Mouse (Mus musculus) heart, embryonic 16.5 days (tissue): ENCODE data around the gene Taf3. TPM values are rescaled to one million over a fixed set of nuclear protein-coding genes. Genes with fewer than 3 reads are reported as not detected.

Source experiments
- ATAC-seq: fragments of 200-750 bp; cut with Nextera tagmentation; replicated peaks from 2 replicates; pipeline ENCODE4 v1.8.0; 2017; ENCODE audit warnings: moderate number of reproducible peaks; ENCODE audit not compliant: insufficient read depth, low FRiP score; ENCODE audit errors: extremely low read depth
- H3K27ac ChIP-seq: fragments of 300-500 bp; sonication (generic); 2 replicates; pipeline ENCODE4 v1.5.1; 2014; ENCODE audit warnings: mild to moderate bottlenecking, low read length, control low read depth, moderate library complexity
- H3K27me3 ChIP-seq: fragments of 300-500 bp; sonication (generic); 2 replicates; pipeline ENCODE4 v1.6.1; 2014; ENCODE audit warnings: low read length, mixed read lengths; ENCODE audit not compliant: control insufficient read depth, insufficient read depth
- H3K36me3 ChIP-seq: fragments of 300-500 bp; sonication (generic); 2 replicates; pipeline ENCODE4 v1.6.1; 2014; ENCODE audit not compliant: control insufficient read depth, insufficient read depth
- H3K4me1 ChIP-seq: fragments of 300-500 bp; sonication (generic); 2 replicates; pipeline ENCODE4 v1.6.1; 2014; ENCODE audit warnings: low read length, mixed read lengths; ENCODE audit not compliant: control insufficient read depth, insufficient read depth
- H3K4me2 ChIP-seq: fragments of 300-500 bp; sonication (generic); 2 replicates; pipeline ENCODE4 v1.6.1; 2014; ENCODE audit warnings: low read depth, mild to moderate bottlenecking, control low read depth, low read length
- H3K4me3 ChIP-seq: fragments of 300-500 bp; sonication (generic); 2 replicates; pipeline ENCODE4 v1.5.1; 2014; ENCODE audit warnings: mild to moderate bottlenecking, control low read depth, low read length
- H3K9ac ChIP-seq: fragments of 300-500 bp; sonication (generic); 2 replicates; pipeline ENCODE4 v1.6.1; 2014; ENCODE audit warnings: low read length, control low read depth
- H3K9me3 ChIP-seq: fragments of 300-500 bp; sonication (generic); replicated peaks from 2 replicates; pipeline ENCODE4 v1.6.1; 2016; ENCODE audit warnings: low read length; ENCODE audit not compliant: control insufficient read depth
- WGBS: fragments of 180-500 bp; shearing (Covaris S2); extraction: QIAGEN DNeasy Blood & Tissue Kit; methylation state at CpG from one replicate; pipeline ENCODE4 v1.1.7; 2014; 5-methylcytosine and 5-hydroxymethylcytosine counted together
- polyA plus RNA-seq: library from polyadenylated mRNA; unstranded; fragments of >200 nt; fragmentation: Nextera tagmentation; extraction: Ambion mirVana; gene quantifications from 2 replicates; pipeline ENCODE4 v1.2.1, GENCODE M21; 2015

Gene Taf3
- polyA plus RNA-seq, 1 experiment from 2014 or later: 8.3 TPM

DNA sequence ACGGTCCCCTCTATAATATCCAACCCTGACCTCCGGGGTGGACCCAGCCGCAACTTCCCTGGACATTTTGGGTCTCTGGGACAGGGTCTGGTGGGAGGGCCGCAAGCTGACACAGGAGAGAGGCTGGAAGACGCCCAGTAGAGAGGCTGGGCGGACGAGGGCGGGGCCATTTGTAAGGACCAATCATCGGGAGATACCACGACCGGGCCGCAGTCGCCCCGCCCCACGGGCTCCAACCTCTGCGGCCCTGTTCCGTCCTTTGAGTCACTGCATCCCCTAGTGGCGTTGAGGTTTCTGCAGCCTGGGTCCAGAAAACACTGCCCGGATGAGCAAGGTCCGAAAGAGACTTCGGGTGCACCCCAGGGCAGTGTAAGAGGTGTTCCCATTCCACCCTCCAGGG lies 168.9 kb downstream of the Taf3 start:
- Histone ChIP-seq H3K9ac (peak overlapping the region; percentile 28; the same call in 1 of the 2 replicates), H3K36me3 (no peaks in the 10 kb centered on the region), H3K27ac (peak overlapping the region; percentile 12; the same call in 1 of the 2 replicates), H3K4me1 (peaks cover 21% of the 10 kb centered on the region), H3K27me3 (peaks cover 42% of the 10 kb centered on the region), H3K4me3 (peak overlapping the region; percentile 66), H3K4me2 (peak overlapping the region; percentile 95), H3K9me3 (no peaks in the 10 kb centered on the region)
- ATAC-seq: peak; percentile 96
- WGBS: under 1% methylated on average over 21 of the region's 21 CpGs

- peak overlapping the region; percentile 95 for H3K4me2 ChIP-seq
- peaks cover 21% of the 10 kb centered on the region for H3K4me1 ChIP-seq
- ATAC-seq: no peak
- H3K9ac ChIP-seq: peak overlapping the region; percentile 63
- H3K27me3 ChIP-seq: peaks cover 42% of the 10 kb centered on the region
- H3K36me3 ChIP-seq: no peaks in the 10 kb centered on the region
- no peaks in the 10 kb centered on the region for H3K9me3 ChIP-seq
- H3K4me3 ChIP-seq: peak overlapping the region; percentile 66
- H3K27ac ChIP-seq: peak overlapping the region; percentile 72; the same call in 1 of the 2 replicates
- WGBS: under 1% methylated on average over 22 of the region's 22 CpGs
Measured at GRCm38 (mm10) chr2:9879092-9879491, 169.3 kb downstream of the Taf3 start.

- Histone ChIP-seq H3K36me3 (no peaks in the 10 kb centered on the region), H3K9ac (peak overlapping the region; percentile 63), H3K4me2 (peak overlapping the region; percentile 95), H3K27me3 (peaks cover 44% of the 10 kb centered on the region), H3K9me3 (no peaks in the 10 kb centered on the region), H3K27ac (peak overlapping the region; percentile 72), H3K4me1 (peaks cover 21% of the 10 kb centered on the region), H3K4me3 (peak overlapping the region; percentile 66)
- peak; percentile 26 for ATAC-seq
- under 1% methylated on average over 33 of the region's 33 CpGs for WGBS
Measured at GRCm38 (mm10) chr2:9878564-9879081, 169.8 kb downstream of the Taf3 start.

- Histone ChIP-seq H3K27ac (peak overlapping the region; percentile 48; the same call in 1 of the 2 replicates), H3K36me3 (no peaks in the 10 kb centered on the region), H3K4me2 (peak overlapping the region; percentile 95), H3K4me3 (peak overlapping the region; percentile 66), H3K4me1 (peaks cover 21% of the 10 kb centered on the region), H3K9me3 (no peaks in the 10 kb centered on the region), H3K27me3 (peaks cover 44% of the 10 kb centered on the region), H3K9ac (peak overlapping the region; percentile 67)
- no peak for ATAC-seq
- WGBS: 1% methylated on average over 19 of the region's 19 CpGs
Measured at GRCm38 (mm10) chr2:9877966-9878563, 170.3 kb downstream of the Taf3 start.

- Histone ChIP-seq H3K36me3 (no peaks in the 10 kb centered on the region), H3K27ac (no peak overlapping the region; the same call in 1 of the 2 replicates), H3K4me1 (peaks cover 17% of the 10 kb centered on the region), H3K9me3 (no peaks in the 10 kb centered on the region), H3K4me2 (peak overlapping the region; percentile 95), H3K4me3 (peak overlapping the region; percentile 66), H3K9ac (peak overlapping the region; percentile 67), H3K27me3 (peaks cover 44% of the 10 kb centered on the region)
- no peak for ATAC-seq
- under 1% methylated on average over 35 of the region's 35 CpGs for WGBS
Measured at GRCm38 (mm10) chr2:9877326-9877690, 171.1 kb downstream of the Taf3 start.

DNA sequence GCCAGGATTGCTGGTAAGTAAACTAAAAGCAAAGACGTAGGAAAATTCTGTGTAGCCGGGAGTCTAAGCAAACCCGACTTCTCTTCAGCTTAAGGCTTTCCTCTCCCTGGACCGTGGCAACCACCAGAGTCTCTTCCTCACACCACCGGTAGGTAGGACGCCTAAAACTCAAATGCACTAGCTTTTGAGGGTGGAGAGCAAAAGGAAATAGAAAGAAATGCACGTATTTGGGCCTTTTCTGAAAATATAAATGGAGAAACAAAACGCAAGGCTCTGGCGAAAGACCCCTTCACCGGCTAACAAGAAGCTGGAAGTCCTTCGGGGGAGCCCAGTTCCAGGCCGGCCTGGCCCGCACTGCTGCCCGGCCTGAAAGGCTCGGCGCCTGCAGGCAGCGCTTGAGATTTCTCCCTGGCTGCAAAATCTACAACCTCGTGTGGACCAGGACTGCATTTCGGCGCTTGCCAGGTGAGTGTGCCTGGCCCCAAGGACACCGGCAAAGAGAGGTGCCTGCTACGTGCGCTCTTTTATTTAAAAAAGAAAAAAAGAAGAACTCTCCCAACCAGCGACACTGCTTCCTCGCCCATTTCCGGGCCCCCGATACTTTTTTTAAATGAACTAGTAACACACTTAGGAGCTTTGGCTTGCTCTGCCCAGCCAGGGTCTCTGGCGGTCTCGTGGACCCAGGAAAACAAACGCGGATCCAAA lies 171.6 kb downstream of the Taf3 start:
- Histone ChIP-seq H3K4me3 (peak overlapping the region; percentile 66), H3K27me3 (peaks cover 38% of the 10 kb centered on the region), H3K9ac (peak overlapping the region; percentile 67), H3K36me3 (no peaks in the 10 kb centered on the region), H3K4me1 (peaks cover 17% of the 10 kb centered on the region), H3K27ac (no peak overlapping the region; the same call in 1 of the 2 replicates), H3K4me2 (peak overlapping the region; percentile 95), H3K9me3 (no peaks in the 10 kb centered on the region)
- no peak for ATAC-seq
- 9% methylated on average over 31 of the region's 31 CpGs for WGBS

- peak overlapping the region; percentile 66 for H3K4me3 ChIP-seq
- peaks cover 37% of the 10 kb centered on the region for H3K27me3 ChIP-seq
- H3K4me2 ChIP-seq: peak overlapping the region; percentile 95
- no peak overlapping the region for H3K27ac ChIP-seq
- 41% methylated on average over 12 of the region's 12 CpGs for WGBS
- H3K9ac ChIP-seq: no peak overlapping the region
- ATAC-seq: no peak
- peaks cover 14% of the 10 kb centered on the region for H3K4me1 ChIP-seq
- H3K9me3 ChIP-seq: no peaks in the 10 kb centered on the region
- H3K36me3 ChIP-seq: no peaks in the 10 kb centered on the region
Measured at GRCm38 (mm10) chr2:9875676-9876357, 172.6 kb downstream of the Taf3 start.

DNA sequence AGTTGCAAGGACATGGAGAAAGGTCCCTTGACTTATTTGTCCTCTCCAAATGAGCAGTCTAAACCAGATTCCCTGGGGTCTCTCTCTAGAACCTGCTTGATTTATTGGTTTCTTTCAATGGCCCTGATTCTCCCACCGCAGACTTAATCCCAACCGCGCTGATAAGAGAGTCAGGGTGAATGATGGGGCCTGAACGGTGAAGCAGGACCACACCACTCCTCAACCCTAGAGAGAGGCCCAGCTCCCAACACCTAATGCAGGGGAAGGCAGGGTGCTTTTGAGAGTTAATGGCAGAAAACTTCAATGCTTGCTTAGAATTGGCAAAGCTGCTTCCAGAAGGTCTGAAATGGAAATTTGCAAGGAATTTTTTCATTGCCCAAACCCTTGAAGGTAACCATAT lies 173.2 kb downstream of the Taf3 start:
- Histone ChIP-seq H3K36me3 (no peaks in the 10 kb centered on the region), H3K4me1 (peaks cover 12% of the 10 kb centered on the region), H3K9me3 (no peaks in the 10 kb centered on the region), H3K9ac (no peak overlapping the region), H3K27me3 (peaks cover 34% of the 10 kb centered on the region), H3K4me2 (peak overlapping the region; percentile 26), H3K4me3 (peak overlapping the region; percentile 66), H3K27ac (no peak overlapping the region)
- no peak for ATAC-seq
- WGBS: 24% methylated on average over 4 of the region's 4 CpGs
